Mouse (Mus musculus) right cerebral cortex, postnatal 10 days (tissue): ENCODE results near the gene Samhd1.

Experiments
- DNase-seq, 2 experiments: peaks; one replicate each; pipeline ENCODE4 v3.0.0; 2021; ENCODE audit warnings: low spot score in 2 of 2

Samhd1 gene

GRCm38 (mm10) chr2:157099532-157100318 lies 35.3 kb downstream of the Samhd1 start:
- DNase-seq = no peak

GRCm38 (mm10) chr2:157095005-157095755 lies 39.9 kb downstream of the Samhd1 start:
- DNase-seq = peak; percentile 72 to 85

DNA sequence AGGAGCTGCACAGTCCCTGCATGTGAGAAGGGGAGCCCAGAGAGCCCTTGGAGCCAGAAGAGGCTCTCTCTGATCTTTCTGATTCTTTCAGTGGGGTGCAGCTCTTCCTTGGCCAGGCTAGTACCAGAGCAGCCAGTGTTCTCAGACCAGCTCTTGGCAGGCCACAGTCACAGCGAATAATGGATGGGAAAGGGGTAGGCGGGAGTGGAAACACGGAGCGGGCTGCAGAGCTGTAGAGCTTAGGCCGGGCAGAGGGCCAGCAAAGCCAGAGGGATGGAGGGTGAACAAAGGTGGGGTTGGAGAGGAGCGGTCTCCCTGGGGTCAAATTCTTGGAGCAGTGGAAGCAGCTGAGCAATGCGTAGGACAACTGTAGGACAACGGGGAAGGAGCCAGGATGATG lies 43.0 kb downstream of the Samhd1 start:
- DNase-seq = peak; percentile 81 to 83

- peak; percentile 66 to 81 for DNase-seq
Observed at GRCm38 (mm10) chr2:157087536-157088317, 47.3 kb downstream of the Samhd1 start.

DNA sequence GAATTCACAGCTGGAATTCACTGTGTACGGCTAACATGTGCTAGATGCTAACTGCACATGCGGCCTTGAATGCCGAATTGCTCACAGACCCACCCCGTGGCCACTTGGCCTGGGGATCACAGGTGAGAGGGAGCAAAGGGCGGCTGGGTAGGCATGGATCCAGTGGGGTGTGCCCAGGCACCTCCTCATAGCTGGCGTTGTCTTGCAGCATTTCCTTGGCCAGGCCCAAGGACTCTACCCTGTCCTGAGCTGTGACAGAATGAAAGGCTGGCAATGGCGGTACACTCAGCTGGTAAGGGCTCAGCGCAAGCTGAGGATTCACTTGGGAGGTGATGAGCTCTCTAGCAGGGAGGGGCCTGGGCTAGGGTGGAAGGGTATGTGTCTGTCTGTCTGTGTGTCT lies 48.3 kb downstream of the Samhd1 start, which contains the start of gene Tldc2:
TSS of gene Tldc2 (plus strand) at position 260 of the 400 bp plus-strand sequence.
- peak in 1 of 2 experiments; percentile 18 for DNase-seq

DNA sequence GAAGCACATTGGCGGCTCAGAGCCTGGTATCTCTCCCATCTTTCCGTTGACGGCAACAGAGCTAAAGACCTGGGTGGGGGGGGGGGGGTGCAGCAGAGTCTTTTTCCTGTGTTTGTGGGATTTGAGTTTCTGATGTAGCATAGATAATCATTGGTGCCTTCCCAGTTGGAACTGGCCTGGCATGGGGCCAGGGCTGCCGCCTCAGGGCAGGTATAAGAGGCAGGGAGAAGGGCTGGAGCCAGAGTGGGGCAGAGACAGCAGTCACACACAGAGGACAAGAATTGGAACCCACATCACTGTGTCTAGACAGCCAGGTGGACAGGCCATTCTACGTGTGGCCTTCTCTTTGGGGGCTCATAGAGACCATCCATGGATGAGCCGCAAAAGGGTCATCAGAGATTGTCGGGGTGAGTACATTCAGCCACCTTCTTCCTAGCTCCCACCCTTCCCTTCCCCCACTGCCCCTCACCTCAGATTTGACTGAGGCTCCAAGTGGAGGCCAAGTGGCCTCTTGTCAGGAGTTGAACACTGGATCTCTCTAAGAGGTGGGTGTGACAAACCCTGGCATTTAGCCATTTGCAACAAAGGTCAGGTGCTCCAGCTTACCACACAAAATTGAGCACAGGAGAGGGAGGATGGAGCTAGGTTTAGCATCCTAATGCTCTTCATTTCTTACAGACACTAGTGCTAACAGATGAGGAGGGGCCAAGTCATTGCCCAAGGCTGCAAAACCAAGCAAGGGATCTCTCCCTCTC lies 50.1 kb downstream of the Samhd1 start:
- peak in 1 of 2 experiments; percentile 23 for DNase-seq

DNA sequence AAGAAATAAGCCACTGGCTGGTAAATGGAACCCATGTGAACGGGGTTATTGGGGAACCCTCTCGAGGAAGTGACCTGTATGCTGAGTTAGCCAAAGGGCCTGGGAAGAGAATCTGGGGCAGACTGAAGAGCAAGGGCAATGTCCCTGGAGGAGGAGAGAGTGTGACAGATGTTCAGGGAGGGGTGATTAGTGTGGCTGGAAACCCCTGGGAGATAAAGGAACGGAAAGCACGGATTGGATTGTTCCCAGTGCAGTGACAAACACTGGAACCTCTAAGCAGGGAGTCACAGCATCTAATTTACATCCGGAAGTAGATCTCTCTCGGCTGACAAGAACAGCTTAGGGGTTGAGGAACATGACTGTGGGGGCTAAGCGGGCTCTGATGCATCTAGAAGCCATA lies 53.1 kb downstream of the Samhd1 start:
- DNase-seq = no peak

DNA sequence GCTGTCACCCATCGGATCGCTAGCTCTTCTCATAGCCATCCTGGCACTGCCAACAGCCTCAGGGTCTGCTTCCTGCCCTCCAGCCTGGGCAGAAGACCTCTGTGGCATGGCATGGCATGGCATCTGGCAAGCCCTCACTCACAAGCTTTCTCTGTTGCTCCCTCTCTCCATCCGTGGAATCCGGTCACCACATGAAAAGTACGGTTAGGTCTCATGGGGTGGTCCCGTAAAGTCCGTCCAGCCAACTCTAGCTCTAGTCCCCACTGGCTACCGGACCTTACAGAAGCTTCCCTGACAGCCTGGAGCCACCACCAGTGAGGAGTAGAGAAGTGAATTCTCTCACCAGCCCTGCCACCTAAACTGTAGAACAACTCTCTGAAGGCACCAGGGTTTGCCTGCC lies 53.7 kb downstream of the Samhd1 start:
- no peak for DNase-seq

- DNase-seq = no peak
Observed at GRCm38 (mm10) chr2:157079701-157080180, 55.3 kb downstream of the Samhd1 start.

- peak; percentile 90 for DNase-seq
Observed at GRCm38 (mm10) chr2:157078793-157079700, 56.0 kb downstream of the Samhd1 start, which contains the start of gene Soga1. Gene Soga1 (minus strand): TSS chr2:157079254.

DNA sequence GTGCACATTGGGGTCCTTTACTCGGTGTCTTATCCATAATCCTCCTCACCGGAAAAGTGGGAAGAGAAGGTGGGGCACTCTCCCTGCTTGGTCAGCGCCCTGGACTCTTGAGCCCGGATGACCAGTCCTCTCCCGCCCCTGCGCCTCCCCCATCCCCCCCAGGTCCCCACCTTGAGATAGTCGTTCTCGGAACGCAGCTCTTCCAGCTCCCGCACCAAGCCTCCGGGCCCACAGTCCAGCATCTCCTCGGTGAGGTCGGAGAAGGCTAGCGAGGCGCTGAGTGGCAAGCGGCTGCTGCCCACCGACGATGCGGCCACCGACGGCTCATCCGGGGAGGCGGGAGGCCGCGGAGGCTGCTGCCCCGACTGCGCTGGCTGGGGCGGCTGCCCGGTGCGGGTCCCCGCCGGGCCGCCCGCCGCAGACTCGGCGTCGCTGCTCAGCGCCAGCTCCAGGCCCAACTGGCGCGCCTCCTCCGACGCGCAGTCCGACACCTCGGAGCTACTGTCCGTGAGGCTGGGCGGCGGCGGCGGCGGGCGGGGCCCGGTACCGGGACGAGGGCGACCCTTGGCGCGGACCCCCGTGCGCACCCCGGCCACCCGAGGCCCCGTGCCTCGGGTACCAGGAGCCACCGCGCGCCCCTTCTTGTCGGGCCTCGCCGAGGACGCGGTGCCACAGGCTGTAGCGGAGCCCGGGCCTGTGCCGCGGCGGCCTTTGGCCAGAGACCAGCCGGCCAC lies 56.8 kb downstream of the Samhd1 start:
- DNase-seq = no peak

GRCm38 (mm10) chr2:157077641-157078058 lies 57.4 kb downstream of the Samhd1 start:
- DNase-seq = peak; percentile 87 to 89

DNA sequence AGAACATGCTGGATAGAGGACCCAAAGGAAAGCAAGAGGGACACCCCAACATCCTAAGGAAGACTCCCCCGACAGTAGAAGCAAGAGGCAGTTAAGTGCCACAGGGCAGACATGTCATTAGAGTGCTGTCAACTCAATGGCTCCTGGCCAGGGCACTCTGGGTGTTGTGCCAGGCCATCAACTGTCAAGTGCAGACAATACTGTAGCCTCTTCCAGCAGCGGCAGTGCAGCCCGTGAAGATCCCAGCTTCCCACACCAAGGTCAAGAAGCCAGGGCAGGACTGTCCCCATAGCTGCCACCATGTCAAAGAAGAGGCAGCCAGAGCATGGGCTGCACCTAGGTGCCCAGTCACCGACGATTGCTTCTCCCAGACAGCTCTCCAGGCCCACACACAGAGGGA lies 57.9 kb downstream of the Samhd1 start:
- peak; percentile 79 to 80 for DNase-seq

- DNase-seq = no peak
Observed at GRCm38 (mm10) chr2:157076585-157076984, 58.5 kb downstream of the Samhd1 start.

- DNase-seq = peak; percentile 69 to 71
Observed at GRCm38 (mm10) chr2:157075685-157076084, 59.4 kb downstream of the Samhd1 start.

DNA sequence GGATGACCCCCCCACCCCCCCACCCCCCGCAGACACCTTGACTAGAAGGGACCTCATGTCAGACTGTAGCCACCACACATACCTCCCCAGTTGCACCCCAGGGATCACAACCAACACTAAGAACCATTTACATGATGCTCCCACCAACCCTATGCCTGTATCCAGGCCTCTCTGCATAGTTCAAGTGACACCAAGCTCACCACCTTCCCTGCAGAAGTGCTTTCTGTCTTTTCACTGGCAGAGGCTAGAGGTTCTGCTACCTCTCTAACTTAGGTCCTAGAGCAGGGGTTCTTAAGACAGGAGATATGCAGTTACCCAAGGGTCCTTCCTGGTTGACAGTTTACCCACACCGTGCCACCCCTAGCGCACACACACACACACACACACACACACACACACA lies 59.8 kb downstream of the Samhd1 start:
- no peak for DNase-seq

DNA sequence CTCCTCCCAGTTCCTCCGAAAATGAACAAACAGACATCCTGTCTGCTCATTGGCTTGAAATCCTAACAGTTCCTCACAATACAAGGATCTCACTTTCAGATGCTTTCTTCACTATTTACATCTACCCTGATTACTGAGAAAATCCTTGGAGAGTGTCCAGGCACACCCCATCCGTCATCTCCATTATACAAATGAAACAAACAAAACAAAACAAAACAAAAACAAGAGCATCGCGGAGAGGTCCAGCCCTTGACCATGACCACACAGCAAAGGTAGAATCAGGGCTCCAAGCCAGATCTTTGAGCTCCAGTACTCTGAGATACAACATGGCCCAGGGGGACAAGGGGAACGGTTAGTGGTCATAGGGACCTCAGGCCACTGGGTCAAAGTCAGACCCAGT lies 60.3 kb downstream of the Samhd1 start:
- no peak for DNase-seq

DNA sequence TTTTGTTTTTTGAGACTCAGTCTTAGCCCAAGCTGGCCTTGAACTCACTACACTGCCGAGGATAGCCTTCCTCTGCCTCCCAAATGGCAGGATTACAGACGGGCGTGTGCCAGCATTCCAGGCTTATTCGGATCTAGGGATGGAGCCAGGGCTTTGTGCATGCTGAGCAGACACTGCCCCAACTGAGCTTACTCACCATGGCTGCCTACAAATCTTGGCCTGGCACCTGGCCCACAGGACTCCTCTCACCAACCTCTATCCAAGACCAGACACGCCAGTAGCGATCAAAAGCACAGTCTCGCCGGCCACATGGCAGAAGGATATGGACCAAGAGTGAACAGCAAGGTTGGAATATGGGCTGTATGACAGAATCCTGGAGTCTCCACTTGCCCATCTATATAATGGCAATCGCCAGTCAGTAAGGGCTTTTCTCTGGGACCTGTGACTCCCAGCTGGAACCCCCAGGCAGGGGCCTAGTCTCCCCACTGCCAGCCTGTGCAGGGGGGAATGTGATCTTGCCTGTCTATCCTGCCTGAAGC lies 60.8 kb downstream of the Samhd1 start:
- peak; percentile 68 to 71 for DNase-seq
